Mouse (Mus musculus) thymus, adult 2 months (tissue): ENCODE data around the gene Smc3. TPM values are rescaled to one million over a fixed set of nuclear protein-coding genes. Genes with fewer than 3 reads are reported as not detected.

Source experiments
- DNase-seq: peaks from one replicate; pipeline ENCODE4 v3.0.0; 2021
- H3K27ac ChIP-seq: fragments of 200-500 bp; 2 replicates; pipeline ENCODE4 v1.5.1; 2012; ENCODE audit warnings: low read length, control low read depth; ENCODE audit not compliant: control insufficient read depth, insufficient read depth
- H3K27me3 ChIP-seq: fragments of 200-500 bp; 2 replicates; pipeline ENCODE4 v1.6.1; 2012; ENCODE audit warnings: mild to moderate bottlenecking, low read length, moderate library complexity, mixed read lengths; ENCODE audit not compliant: control insufficient read depth, insufficient read depth
- H3K36me3 ChIP-seq: fragments of 200-500 bp; 2 replicates; pipeline ENCODE4 v1.6.1; 2012; ENCODE audit warnings: mild to moderate bottlenecking, low read length, moderate library complexity; ENCODE audit not compliant: control insufficient read depth, insufficient read depth
- H3K4me1 ChIP-seq: fragments of 200-500 bp; replicated peaks from 2 replicates; pipeline ENCODE4 v1.6.1; 2012; ENCODE audit warnings: low read length; ENCODE audit not compliant: control insufficient read depth, insufficient read depth
- H3K4me3 ChIP-seq: fragments of 200-500 bp; 2 replicates; pipeline ENCODE4 v1.5.1; 2012; ENCODE audit warnings: mild to moderate bottlenecking, low read length, control low read depth, moderate library complexity; ENCODE audit not compliant: control insufficient read depth, insufficient read depth
- CTCF ChIP-seq: fragments of 200-500 bp; IDR thresholded peaks from 2 replicates; pipeline ENCODE4 v1.5.1; 2012; ENCODE audit warnings: mild to moderate bottlenecking, control low read depth, low read length, moderate library complexity, borderline replicate concordance; ENCODE audit not compliant: control insufficient read depth, poor library complexity, insufficient read depth; ENCODE audit errors: extremely low read depth
- POLR2A ChIP-seq: fragments of 200-500 bp; IDR thresholded peaks from 2 replicates; pipeline ENCODE4 v1.6.1; 2012; ENCODE audit warnings: mild to moderate bottlenecking, low read length, control low read depth, moderate library complexity; ENCODE audit not compliant: control insufficient read depth, poor library complexity, insufficient read depth; ENCODE audit errors: extremely low read depth
- WGBS: fragments of 180-500 bp; shearing (Covaris S2); methylation state at CpG from one replicate; pipeline ENCODE4 v1.1.7; 2018; 5-methylcytosine and 5-hydroxymethylcytosine counted together
- polyA plus RNA-seq: library from polyadenylated mRNA; depleted of rRNA; stranded (reverse); fragments of >200 nt; gene quantifications from 2 replicates; pipeline ENCODE4 v1.2.3, GENCODE M21; 2012; rRNA removed

The Smc3 gene
- polyA plus RNA-seq, 1 experiment = 8.7 TPM

- Histone ChIP-seq H3K36me3 (no peaks in the 10 kb centered on the region), H3K4me3 (no peak overlapping the region), H3K27ac (no peak overlapping the region), H3K4me1 (peaks cover 1% of the 10 kb centered on the region), H3K27me3 (peaks cover 1% of the 10 kb centered on the region; the same call in 1 of the 2 replicates)
- TF ChIP-seq CTCF = no peak
- no peak for TF ChIP-seq POLR2A
- DNase-seq = no peak
- 39% methylated on average over 8 of the region's 8 CpGs for whole genome bisulfite sequencing
Measured at GRCm38 (mm10) chr19:53682427-53682826, 82.2 kb downstream of the Smc3 start.

- no peaks in the 10 kb centered on the region for H3K4me1 ChIP-seq
- H3K27ac ChIP-seq = no peak overlapping the region
- H3K27me3 ChIP-seq = no peaks in the 10 kb centered on the region
- WGBS = 94% methylated on average over 5 of the region's 5 CpGs
- H3K4me3 ChIP-seq = no peak overlapping the region
- no peak for TF ChIP-seq POLR2A
- TF ChIP-seq CTCF = no peak
- H3K36me3 ChIP-seq = no peaks in the 10 kb centered on the region
- no peak for DNase-seq
Measured at GRCm38 (mm10) chr19:53687592-53687991, 87.4 kb downstream of the Smc3 start.

GRCm38 (mm10) chr19:53690816-53691215 lies 90.6 kb downstream of the Smc3 start:
- H3K27ac ChIP-seq = no peak overlapping the region
- no peak overlapping the region for H3K4me3 ChIP-seq
- H3K27me3 ChIP-seq = no peaks in the 10 kb centered on the region
- H3K4me1 ChIP-seq = no peaks in the 10 kb centered on the region
- DNase-seq = no peak
- no peaks in the 10 kb centered on the region for H3K36me3 ChIP-seq
- WGBS = 76% methylated on average over 10 of the region's 10 CpGs
- TF ChIP-seq CTCF (no peak), POLR2A (no peak)

- DNase-seq = no peak
- H3K36me3 ChIP-seq = no peaks in the 10 kb centered on the region
- H3K27me3 ChIP-seq = no peaks in the 10 kb centered on the region
- TF ChIP-seq POLR2A (no peak), CTCF (no peak)
- H3K27ac ChIP-seq = no peak overlapping the region
- no peak overlapping the region for H3K4me3 ChIP-seq
- WGBS = 35% methylated on average over 1 of the region's 1 CpGs
- no peaks in the 10 kb centered on the region for H3K4me1 ChIP-seq
Measured at GRCm38 (mm10) chr19:53694020-53694419, 93.8 kb downstream of the Smc3 start.

Other genes starting within 250 kb of the Smc3 start
- not detected in 2 replicates for gene Gm10197, start 228.6 kb upstream of the Smc3 start, polyA plus RNA-seq
- 6.7 and 6.8 TPM in 2 replicates for gene Smndc1, start 209.8 kb upstream of the Smc3 start, polyA plus RNA-seq
- 46.7 and 57.6 TPM in 2 replicates for gene Dusp5, start 71.3 kb upstream of the Smc3 start, polyA plus RNA-seq
- gene Nutf2-ps1, start 11.3 kb upstream of the Smc3 start, polyA plus RNA-seq = 171 and 197 TPM in 2 replicates
- gene Rbm20, start 76.9 kb downstream of the Smc3 start, polyA plus RNA-seq = 1.4 and 9.8 TPM in 2 replicates